Mouse (Mus musculus): ENCODE results near the gene Cpsf3. TPM values are rescaled to one million over a fixed set of nuclear protein-coding genes. Genes with fewer than 3 reads are reported as not detected.

The Cpsf3 gene
- total RNA-seq, 2 experiments from 2014 or later: 43.8 to 54.1 TPM

- Histone ChIP-seq H3K4me3 (no peak overlapping the region), H3K27ac (no peak overlapping the region)
- peak; percentile 82 for TF ChIP-seq CTCF (IDR thresholded peaks at IDR 0.05)
- intact Hi-C loops (cut with DNase I): no loop called here
- peak; percentile 67 to 72 for DNase-seq (ENCODE audit: extremely low spot score in 1 of 2, low spot score in 2 of 2)
Measured at GRCm38 (mm10) chr12:21265946-21266783, 19.0 kb upstream of the Cpsf3 start.

- no peak for TF ChIP-seq CTCF (IDR thresholded peaks at IDR 0.05)
- H3K27ac ChIP-seq: no peak overlapping the region
- intact Hi-C loops (cut with DNase I): no loop called here
Measured at GRCm38 (mm10) chr12:21266784-21267098, 18.4 kb upstream of the Cpsf3 start.

DNA sequence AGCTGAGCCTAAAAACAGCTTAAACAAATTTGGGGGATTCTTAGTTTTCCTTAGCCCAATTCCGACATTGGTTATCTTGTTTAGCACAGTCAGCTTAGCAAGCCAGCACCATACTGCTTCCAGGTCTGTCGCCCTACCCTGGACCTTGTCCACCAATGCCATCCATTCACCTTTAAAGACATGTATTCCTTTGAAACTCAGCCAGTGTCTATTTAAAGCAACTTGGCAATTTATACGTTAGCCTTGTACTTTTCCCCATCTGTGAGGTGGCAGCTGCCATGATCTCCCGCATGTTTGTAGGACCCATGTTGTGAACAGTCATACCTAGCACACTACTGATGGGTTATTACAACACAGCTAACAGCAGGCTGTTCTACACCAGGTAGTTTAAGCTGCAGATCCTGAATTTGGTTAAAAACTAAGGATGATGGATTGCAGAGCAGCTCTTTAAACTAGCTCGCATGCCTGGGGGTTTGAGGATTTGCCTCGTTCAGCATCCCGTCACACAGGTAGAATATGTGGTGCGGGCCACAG lies 17.0 kb upstream of the Cpsf3 start:
- no peak for DNase-seq (ENCODE audit: extremely low spot score in 1 of 2, low spot score in 2 of 2)
- no peak overlapping the region for H3K4me3 ChIP-seq
- intact Hi-C loops (cut with DNase I): no loop called here
- no peak overlapping the region for H3K27ac ChIP-seq
- TF ChIP-seq CTCF (IDR thresholded peaks at IDR 0.05): no peak

More at GRCm38 (mm10) chr12:21266784-21267098, 18.4 kb upstream of the Cpsf3 start:
- no peak for DNase-seq (ENCODE audit: extremely low spot score in 1 of 2, low spot score in 2 of 2)
- H3K4me3 ChIP-seq: no peak overlapping the region

DNA sequence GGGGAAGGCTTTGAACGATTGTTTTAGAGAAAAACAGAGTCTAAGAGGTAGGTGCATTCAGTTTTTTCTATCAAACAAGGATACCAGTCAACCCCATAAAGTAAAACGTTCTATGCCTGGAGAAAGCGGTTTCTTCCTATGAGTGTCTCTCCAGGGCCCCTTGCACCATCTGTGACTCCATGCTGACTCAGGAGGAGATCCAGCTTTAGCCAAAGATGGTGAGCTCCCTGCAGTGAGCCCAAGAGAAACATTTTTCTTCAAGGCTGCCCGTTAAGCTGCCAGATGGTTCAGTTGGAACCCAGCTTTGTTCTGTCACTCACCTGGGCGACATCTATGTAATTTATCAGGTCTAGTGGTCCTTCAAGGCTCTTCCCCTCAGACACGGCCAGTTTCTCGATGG lies 10.7 kb upstream of the Cpsf3 start:
- no peak overlapping the region for H3K27ac ChIP-seq
- H3K4me3 ChIP-seq: no peak overlapping the region
- intact Hi-C loops (cut with DNase I): no loop called here
- DNase-seq (ENCODE audit: extremely low spot score in 1 of 2, low spot score in 2 of 2): no peak
- no peak for TF ChIP-seq CTCF (IDR thresholded peaks at IDR 0.05)

GRCm38 (mm10) chr12:21277352-21277864 lies 7.8 kb upstream of the Cpsf3 start:
- Histone ChIP-seq H3K27ac (no peak overlapping the region), H3K4me3 (no peak overlapping the region)
- intact Hi-C loops (cut with DNase I): no loop called here
- TF ChIP-seq CTCF (IDR thresholded peaks at IDR 0.05): no peak
- DNase-seq (ENCODE audit: extremely low spot score in 1 of 2, low spot score in 2 of 2): no peak

DNA sequence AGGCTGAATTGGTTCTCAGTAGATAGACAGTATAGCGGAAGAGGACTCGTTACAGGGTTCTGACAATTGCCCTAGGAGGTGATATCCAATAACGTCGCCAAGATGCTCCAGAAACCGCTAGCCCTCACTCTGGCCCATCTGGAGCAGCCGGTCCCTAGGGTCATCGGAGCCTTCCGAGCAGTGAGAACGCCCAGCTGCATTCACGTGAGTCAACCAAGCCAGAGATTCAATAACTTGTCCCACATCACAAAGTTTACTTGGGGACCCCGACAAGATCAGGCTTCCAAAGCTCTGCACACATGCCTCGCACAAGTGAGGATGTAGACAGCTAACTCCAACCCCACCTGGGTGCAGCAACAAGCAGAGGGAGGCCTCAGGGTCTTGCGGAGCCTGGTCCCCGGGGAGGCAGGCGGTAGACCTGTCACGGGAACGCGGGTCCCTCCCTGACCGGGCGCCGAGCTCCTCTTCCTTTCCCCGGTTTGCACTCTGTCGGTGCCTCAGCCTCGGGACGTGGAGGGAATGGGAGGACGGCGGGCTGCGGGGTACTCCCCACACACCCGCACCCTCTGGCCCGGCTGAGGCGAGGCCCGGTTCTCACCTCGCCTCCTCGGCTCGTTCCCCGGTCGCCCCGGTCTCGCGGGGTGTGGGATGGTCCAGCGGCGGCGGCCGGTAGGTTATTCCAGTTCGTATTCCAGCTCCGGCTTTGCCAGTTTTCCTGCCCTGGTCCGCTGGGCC lies 484 bp downstream of the Cpsf3 start:
- intact Hi-C loops (cut with DNase I): loop anchor here (1.0 to 10.0 kb wide), 3 partner anchors 31 to 361 kb away; partner anchors contain the start of genes Adam17 and Iah1
- DNase-seq (ENCODE audit: extremely low spot score in 1 of 2, low spot score in 2 of 2): no peak
- Histone ChIP-seq H3K27ac (peak overlapping the region; percentile 94), H3K4me3 (peak overlapping the region; percentile 92)
- TF ChIP-seq CTCF (IDR thresholded peaks at IDR 0.05): no peak

DNA sequence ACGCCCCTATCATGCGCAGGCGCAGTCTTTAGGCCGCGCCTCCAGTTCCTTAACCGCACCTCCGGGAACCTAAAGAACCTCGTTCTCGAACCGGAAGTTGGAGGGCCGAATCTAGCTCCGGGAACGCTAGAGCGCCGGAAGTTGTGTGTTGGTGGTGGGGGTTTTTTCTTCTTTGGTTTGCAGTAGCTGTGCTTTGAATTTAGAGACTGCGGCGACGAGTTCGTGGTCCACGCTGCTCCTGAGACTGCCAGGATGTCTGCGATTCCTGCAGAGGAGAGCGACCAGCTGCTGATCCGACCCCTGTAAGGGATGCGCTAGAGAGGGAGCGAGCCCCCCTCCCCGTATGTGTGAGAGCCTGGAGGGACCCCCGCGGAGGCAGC lies 1.0 kb downstream of the Cpsf3 start, which contains the start of gene Itgb1bp1:
Gene Itgb1bp1 (minus strand): TSS at position 42 of the 380 bp plus-strand sequence.
- DNase-seq (ENCODE audit: extremely low spot score in 1 of 2, low spot score in 2 of 2): peak; percentile 98
- intact Hi-C loops (cut with DNase I): loop anchor here (1.0 to 10.0 kb wide), 3 partner anchors 30 to 361 kb away; partner anchors contain the start of genes Adam17 and Iah1
- Histone ChIP-seq H3K4me3 (peak within 1 kb of the TSS; percentile 92), H3K27ac (peak within 1 kb of the TSS; percentile 94)
- no peak for TF ChIP-seq CTCF (IDR thresholded peaks at IDR 0.05)

DNA sequence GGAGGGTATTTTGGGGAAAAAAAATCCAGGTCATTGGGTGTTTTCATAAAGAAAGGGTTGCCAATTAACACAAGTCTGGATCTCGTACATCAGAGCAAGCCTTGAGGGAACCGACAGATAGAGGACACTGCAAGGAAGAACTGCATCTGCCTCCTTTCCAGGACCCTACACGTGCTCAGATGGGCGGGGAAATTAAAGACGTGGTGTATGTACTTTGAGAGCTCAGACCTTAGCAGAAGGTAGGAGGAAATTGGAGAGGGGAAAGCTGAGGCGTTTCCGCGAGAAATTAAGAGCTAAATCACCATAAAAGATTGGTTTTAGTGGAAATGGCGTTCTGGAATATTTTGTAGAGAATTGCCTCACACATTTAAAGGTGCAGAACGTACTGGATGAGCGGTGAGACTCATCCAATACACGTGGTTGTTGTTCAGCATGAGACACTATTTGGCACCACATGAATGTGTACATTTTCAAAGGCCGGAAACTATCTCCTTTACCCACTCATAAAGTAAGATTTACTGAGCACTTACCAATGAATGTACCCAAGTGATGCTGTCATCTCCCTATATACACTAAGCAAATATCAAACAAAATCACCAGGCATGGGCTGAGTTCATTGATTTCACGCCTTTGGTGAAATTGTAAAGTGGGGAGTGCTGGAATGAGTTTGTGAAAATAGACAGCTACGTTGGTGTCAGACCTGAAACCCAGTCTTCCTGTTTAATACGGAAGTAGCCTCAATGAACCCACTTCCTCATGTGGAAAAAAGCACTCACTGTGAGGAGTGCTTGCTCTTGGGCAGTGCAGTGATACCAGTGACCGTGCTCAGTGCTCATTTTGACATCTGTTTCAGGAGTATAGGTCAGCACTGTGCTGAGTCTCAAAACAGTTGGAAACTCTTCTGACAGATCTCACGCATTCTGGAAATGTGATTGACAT lies 1.8 kb downstream of the Cpsf3 start:
- Histone ChIP-seq H3K4me3 (peak overlapping the region; percentile 92), H3K27ac (peak overlapping the region; percentile 94)
- intact Hi-C loops (cut with DNase I): loop anchor here (1.0 to 10.0 kb wide), 3 partner anchors 29 to 362 kb away; partner anchors contain the start of genes Adam17 and Iah1
- no peak for TF ChIP-seq CTCF (IDR thresholded peaks at IDR 0.05)
- no peak for DNase-seq (ENCODE audit: extremely low spot score in 1 of 2, low spot score in 2 of 2)

DNA sequence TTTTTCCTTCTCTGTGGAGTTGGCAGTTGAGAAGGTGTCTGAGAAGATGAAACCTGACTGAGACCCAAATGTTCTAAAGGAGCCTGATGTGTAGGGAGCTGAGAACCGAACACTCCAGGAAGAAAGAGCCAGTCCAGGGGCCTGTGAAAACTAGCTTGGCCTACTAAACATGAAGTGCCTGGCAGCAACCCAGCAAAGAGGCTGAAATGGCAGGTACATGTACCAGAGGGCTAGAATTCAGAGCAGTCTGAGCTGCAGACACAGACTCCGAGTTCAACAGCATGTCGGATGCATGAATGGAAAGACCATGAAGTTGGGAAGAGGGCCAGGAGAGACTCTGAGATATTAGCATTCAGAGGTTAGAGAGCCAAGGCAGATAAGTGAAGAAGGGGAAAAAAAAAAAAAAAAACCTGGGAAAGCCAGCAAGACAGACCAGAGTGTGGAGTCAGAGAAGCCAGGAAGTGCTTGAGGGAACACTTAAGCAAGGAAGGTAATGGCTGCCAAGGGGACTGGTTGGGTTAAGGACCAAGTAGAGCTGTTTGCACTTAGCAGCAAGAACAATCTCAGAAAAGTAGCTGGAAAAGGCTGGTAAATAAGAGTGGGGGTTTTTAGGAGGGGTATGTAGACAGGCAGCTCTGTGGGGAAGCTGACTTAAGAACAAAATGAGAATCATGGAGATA lies 3.7 kb downstream of the Cpsf3 start:
- no peak overlapping the region for H3K4me3 ChIP-seq
- DNase-seq (ENCODE audit: extremely low spot score in 1 of 2, low spot score in 2 of 2): no peak
- no peak for TF ChIP-seq CTCF (IDR thresholded peaks at IDR 0.05)
- intact Hi-C loops (cut with DNase I): loop anchor here (5.0 to 10.0 kb wide), 2 partner anchors 83 to 364 kb away; partner anchors contain the start of gene Adam17
- H3K27ac ChIP-seq: no peak overlapping the region

- TF ChIP-seq CTCF (IDR thresholded peaks at IDR 0.05): no peak
- Histone ChIP-seq H3K27ac (no peak overlapping the region), H3K4me3 (no peak overlapping the region)
- intact Hi-C loops (cut with DNase I): loop anchor here (5.0 to 10.0 kb wide), 2 partner anchors 83 to 365 kb away; partner anchors contain the start of gene Adam17
- no peak for DNase-seq (ENCODE audit: extremely low spot score in 1 of 2, low spot score in 2 of 2)
Measured at GRCm38 (mm10) chr12:21289651-21290050, 4.5 kb downstream of the Cpsf3 start.

Measured in left cerebral cortex, adult 2 months (tissue).